Mouse (Mus musculus) cerebellum, postnatal 36 days (tissue): Measurements from ENCODE around the gene Apom.

Source experiments
- DNase-seq, 2 experiments: peaks; one replicate each; pipeline ENCODE4 v3.0.0; 2021 to 2022; ENCODE audit warnings: mixed read lengths in 2 of 2

Apom gene

GRCm38 (mm10) chr17:35158850-35159593, 27.2 kb upstream of the Apom start:
- no peak for DNase-seq

DNA sequence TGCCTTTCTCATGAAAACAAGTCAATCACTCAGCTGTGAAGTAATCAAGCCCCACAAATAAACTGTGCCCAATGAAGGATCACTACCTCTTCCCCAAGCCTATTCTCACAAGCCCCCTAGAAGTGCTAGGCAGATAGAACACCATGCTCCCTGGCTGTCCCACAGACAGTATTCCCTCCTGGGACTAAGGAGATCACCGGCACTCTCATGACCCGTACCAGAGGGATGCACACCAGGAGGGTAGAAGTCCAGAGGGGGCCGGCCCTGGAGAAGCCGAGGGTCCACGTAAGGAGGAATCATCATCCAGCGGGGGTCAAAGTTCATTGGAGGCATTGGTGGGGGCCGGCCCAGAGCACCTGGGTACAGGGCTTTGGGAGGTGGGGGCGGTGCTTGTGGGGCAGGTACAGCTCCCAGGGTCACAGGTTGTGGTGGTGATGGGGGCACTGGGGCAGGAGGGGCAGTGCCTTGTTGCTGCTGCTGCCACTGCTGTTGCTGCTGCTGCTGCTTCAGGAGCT, 25.9 kb upstream of the Apom start:
- no peak for DNase-seq

DNA sequence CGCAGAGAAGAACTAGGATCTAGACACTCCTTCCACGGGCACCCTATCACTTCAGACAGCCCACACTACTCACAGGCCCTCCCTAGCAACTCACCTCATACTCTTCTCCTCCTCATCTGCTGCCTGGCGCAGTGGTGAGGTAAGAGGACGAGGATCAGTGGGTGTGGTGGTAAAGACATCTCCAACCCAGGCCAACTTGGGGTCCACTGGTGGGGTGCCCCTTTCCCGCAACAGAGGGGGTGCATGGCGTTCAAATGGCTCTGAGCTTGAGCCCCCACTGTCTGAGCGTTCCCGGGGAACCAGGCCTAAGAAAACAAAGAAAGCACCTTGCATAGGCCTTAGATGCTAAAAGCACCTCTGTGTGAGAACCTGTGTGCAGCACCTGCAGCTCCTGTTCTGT, 25.4 kb upstream of the Apom start:
- no peak for DNase-seq

GRCm38 (mm10) chr17:35156461-35157200, 24.8 kb upstream of the Apom start:
- DNase-seq = no peak

DNA sequence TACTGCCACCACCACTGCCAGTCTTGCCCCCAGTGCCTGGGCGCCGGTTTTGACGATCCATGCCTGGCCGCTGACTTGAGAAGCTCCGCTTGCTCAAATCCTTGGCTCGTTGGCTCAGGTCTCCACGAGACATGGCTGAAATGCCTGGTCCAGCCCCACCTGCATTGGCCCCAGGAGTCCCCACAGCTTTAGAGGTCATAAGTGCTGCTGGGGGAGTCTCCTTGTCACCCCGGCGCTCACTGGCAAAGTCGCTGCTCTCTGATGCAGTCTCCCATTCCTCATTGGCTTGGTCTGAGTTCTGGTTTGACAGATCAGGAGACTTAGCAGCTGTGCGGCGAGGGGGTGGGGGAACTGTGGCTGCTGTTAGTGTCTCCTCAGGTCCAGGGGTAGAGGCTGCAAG, 23.6 kb upstream of the Apom start:
- no peak for DNase-seq

- no peak for DNase-seq
Observed at GRCm38 (mm10) chr17:35154616-35155015, 22.8 kb upstream of the Apom start.

DNA sequence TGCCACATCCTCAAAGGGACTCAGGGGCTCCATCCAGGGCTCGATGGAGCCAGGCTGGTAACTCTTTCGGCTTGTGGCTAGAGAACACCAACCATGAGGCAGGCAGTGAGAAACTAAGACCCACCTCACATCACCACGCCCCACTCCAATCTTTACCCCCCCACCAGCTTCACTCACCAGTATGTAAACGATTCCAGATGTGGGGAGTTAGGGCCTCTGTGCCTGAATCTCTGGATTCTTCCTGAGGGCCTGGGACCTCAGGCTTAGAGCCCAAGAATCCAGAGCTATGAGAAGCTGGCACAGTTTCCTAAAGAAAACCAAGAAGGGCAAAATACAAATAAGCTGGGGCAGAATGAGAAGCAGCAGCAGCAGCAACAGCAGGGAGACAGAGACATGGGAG, 22.1 kb upstream of the Apom start:
- no peak for DNase-seq

DNA sequence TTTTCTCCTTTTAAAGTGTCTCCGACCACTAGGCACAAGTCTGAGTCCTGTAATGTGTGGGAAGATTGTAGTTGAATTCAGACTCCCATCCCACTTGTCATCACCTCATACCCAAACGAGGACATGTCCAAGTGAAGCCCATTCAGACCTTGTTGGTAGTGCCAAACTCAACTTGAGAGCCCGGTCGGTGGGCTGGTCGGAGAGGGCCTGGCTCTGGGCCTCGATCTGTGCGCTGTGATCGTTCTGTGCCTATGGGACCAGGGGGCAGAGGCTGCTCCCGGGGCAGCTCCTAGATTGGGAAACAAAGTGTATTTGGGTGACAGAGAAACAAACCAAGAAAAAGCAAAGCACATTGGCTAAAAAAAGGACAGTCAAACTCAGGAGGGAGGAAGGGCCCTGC, 21.2 kb upstream of the Apom start:
- no peak for DNase-seq

- DNase-seq = no peak
Observed at GRCm38 (mm10) chr17:35152121-35152520, 20.3 kb upstream of the Apom start.

- DNase-seq = no peak
Observed at GRCm38 (mm10) chr17:35147922-35148639, 16.2 kb upstream of the Apom start.

GRCm38 (mm10) chr17:35147348-35147747, 15.5 kb upstream of the Apom start:
- DNase-seq = no peak

DNA sequence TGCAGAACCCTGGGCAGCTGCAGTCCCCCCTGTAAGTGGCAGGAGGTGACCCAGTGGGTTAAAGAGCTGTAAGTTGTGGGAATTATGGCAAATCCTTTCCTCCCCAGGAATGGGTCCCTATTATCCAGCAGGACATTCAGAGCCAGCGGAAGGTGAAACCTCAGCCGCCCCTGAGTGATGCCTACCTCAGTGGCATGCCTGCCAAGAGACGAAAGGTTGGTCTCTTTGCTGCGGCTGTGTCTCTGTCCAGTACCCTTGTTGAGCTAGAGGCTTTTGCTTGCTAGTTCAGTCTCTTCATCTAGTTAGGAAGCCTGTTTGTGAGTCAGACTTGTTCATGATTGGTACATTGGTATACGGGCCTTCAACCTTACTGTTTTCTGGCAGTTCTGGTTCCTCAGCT, 14.3 kb upstream of the Apom start:
- DNase-seq = no peak

GRCm38 (mm10) chr17:35141971-35142370, 10.1 kb upstream of the Apom start:
- no peak for DNase-seq

DNA sequence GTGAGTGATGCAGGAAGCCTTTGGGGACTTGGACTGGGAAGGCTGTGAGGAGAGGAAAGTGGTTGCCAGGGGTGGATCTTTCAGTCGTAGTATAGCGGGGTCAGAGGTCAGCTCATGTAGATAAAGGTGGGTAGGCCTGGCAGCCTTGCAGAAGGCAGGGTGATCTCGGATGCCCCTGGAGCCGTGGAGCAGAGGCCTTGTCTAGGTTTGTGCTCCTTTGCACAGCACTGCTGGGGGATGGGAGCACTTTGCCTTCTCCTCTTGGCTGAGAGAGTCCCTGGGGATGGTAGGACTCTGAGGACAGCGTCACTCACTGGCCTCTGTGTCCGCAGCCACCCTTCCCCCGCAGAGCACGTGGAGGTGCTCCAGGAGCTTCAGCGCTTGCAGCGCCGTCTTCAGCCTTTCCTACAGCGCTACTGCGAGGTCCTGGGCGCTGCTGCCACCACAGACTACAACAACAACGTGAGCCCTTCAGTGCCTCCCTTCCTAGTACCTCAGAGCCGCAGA, 8.7 kb upstream of the Apom start:
- no peak for DNase-seq

GRCm38 (mm10) chr17:35139269-35139668, 7.4 kb upstream of the Apom start:
- no peak for DNase-seq

DNA sequence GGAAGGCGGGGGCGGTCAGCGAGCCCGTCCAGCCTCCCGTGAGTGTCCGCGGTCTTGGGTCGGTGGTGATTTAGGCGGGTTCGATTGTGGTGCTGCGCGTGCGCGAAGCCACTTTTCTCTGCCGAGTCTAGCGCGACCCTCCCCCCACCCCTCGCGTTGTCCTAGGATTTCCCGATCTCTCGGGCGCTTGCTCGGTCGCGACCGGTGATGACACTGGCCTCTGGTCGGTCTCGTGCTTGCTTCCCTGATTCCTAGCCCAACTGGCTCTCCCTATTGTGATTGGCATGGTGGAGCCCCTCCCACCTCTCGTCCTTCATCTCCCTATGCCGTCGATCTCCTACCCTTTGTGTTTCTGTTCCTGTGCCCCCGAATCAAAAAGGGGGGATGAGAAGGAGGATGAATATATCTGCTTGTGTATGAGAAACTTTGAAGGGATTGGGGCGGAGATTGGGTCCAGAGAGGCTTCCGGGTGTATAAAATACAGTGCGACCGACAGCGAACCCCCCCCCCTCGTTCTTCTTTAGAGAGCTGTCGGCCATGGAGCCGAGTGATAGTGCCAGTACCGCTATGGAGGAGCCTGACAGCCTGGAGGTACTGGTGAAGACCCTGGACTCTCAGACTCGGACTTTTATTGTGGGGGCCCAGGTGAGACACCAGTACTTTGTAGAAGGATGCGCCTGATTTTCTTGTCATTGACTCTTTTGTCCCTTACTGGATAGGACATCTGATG, 3.9 kb upstream of the Apom start:
- no peak for DNase-seq

DNA sequence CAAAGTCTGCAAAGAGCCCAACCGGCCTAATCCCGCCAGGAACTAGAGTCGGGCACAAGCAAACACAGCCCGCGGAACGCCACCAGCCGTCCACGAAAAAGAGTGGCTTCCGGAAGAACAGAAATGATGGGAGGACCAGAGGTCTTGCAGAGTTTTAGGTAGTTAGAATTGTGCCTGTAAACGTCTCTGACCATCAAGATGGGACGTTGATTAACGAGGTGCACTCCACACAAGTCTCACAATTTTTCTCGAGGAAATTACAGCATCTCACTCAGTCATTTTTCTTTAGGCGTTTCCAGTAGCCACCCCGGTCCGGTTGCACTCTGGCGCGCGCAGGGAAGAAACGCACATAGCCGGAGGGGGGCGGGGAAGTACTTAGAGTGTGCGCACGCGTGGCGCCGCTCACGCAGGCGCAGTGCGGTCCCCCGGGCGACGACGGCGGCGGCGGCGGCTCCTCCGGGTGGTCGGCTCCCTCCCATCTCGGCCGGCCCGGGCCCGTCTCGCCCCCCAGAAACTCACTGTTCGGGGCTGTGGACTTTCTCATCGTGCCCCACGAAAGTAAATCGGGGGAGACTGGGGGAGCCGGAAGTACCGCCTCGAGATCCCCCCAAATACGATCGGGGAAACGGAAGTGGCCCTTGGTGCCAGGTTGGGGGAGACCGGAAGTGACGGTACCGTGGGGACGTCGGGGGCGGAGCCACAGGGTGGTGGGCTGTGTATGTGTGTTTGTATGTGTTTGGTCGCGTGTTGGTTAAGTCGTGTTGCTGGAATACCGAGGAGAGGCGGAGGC, 3.1 kb upstream of the Apom start, which contains the start of gene Bag6:
Gene Bag6 (plus strand): TSS at position 378 of the 790 bp plus-strand sequence.
- DNase-seq = peak; percentile 92 to 94

DNA sequence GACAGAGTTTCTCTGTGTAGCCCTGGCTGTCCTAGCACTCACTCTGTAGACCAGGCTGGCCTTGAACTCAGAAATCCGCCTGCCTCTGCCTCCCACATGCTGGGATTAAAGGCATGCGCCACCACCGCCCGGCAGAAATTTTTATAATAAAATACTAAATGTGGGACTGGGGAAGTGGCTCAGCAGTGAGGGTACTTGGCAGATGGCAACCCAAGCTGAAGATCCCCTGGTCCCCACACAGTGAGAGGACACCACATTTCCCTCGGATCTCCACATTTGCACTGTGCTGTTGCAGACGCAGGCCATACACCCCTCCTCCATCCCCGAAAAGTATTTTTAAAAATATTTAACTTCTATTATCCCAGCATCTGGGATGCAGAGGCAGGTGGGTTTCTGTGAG, 1.7 kb upstream of the Apom start:
- no peak for DNase-seq

- DNase-seq = no peak
Observed at GRCm38 (mm10) chr17:35132174-35132560, 317 bp upstream of the Apom start.

GRCm38 (mm10) chr17:35131038-35131437, 812 bp downstream of the Apom start:
- no peak for DNase-seq

GRCm38 (mm10) chr17:35128996-35129395, 2.9 kb downstream of the Apom start:
- no peak for DNase-seq

DNA sequence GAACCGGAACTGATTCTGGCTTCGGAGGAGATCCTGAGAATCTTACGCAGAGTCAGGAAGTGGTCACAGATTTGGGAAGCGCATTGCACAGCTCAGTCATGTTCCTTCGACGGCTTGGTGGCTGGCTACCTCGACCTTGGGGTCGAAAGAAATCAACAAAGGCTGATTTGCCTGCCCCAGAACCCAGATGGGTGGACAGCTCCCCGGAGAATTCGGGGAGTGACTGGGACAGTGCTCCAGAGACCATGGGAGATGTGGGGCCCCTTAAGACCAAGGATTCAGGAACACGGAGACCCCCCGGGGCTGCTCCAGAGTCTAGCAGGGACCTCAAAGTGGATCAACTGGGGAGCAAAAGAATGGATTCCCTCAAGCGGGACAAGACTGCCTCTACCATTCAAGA, 4.8 kb downstream of the Apom start:
- no peak for DNase-seq
